Mouse (Mus musculus): Measurements from ENCODE around the gene Lca5l.
"Not testable (repeated sequence)": the region's sequence is repeated elsewhere in the genome, so short reads cannot be mapped to it uniquely, and the experiment has no call there.

Lca5l gene

GRCm38 (mm10) chr16:96168837-96169236 is 23.2 kb downstream of the Lca5l start:
- no peak for DNase-seq (ENCODE audit: low read depth in 2 of 2, low spot score in 2 of 2)

DNA sequence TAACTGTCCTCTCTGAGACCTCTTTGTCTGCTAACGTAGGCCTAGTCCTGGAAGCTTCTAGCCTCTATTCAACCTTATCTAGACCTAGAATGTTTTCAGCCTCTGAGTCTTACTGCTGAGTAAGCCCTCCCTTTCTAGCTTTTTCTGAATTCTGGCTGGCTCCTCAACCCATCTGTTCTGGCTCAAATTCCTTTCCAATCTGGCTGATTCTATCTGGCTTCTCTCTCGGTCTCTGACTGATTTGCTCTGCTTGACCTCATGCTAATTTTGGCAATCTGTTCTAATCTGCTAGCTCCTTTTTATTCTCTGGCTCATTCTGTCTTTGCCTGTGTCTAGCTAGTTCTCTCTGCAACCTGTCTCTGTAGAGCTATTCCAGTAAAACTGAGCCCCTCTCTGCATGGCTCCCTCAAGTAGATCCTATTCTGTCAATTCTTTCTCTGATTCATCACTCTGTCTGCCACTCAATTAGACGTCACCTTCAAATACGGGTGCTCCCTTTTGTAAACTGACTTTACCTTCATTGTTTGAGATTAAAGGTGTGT is 26.3 kb downstream of the Lca5l start:
- DNase-seq (ENCODE audit: low read depth in 2 of 2, low spot score in 2 of 2), result no peak

GRCm38 (mm10) chr16:96161336-96161735 is 30.7 kb downstream of the Lca5l start:
- DNase-seq (ENCODE audit: low read depth in 2 of 2, low spot score in 2 of 2), result no peak

DNA sequence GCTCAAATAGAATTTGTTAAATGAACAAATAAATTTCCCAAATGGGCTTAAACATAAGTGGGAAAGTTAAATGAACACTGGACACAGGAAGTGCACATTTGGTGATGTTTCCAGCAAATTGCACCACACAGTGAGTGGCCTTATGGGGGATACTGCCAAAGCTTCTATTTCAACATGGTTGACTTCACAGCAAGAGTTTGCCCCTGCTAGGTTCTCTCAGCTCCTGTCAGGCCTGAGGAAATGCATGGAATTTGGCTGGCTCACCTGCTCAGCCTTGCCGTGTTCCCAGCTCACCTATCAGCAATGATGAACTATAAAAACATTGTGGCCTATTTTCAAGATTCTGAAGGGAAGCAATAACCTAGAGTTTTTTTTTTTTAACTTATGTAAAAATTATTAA is 31.1 kb downstream of the Lca5l start:
- DNase-seq (ENCODE audit: low read depth in 2 of 2, low spot score in 2 of 2), result no peak

DNA sequence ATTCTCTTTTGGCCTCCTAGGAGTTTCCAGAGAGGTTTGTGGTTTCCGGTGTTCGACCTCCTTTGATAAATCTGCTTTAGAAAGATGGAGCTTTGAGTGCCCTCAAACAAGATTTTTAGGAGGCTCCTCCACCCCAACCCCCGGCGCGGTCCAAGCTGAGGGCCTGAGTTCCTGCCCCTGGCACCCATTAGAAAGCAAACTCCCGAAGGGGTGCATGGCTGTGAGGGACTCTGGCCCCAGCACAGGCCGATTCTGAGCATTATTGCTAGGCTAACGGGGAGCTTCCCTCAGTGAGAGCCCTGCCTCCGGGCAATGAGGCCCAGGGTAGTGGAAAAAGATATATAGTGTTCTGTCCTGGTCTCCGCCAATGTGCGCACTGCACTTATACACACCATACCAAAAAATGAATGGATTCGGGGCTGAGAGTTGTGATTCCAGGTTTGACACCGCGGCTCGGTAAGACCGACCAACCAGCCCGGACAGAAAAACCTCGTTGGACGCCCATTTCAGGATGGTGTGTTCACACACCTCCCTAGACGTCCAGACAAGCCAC is 32.2 kb downstream of the Lca5l start:
- DNase-seq (ENCODE audit: low read depth in 2 of 2, low spot score in 2 of 2), result no peak

GRCm38 (mm10) chr16:96159091-96159731 is 32.9 kb downstream of the Lca5l start:
- DNase-seq (ENCODE audit: low read depth in 2 of 2, low spot score in 2 of 2), result peak in 1 of 2 experiments; percentile 25

DNA sequence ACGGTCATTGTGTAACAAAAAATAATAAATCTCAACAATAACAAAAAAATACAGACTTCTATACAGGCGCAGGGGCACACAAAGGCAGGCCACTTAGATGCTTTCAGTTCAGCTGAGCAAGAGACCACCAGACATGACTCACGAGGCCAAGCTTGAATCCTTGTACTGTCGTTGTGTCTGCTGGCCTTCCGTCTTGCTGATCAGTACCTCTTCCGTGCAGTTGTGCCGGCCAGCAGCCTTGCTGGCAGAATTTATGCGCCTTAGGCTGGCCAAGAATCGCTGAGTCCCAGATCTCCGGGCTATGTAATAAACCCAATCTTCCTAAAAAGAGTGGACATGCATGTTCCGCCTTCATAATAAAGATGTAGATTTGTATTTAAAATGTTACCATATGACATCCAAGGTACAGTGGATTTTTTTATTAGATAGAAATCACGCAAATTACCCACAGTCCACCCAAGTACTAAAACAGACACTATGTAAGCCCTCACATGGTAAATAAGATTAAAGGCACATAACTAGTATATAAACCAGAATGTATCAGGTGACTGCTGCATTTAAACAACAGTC is 33.5 kb downstream of the Lca5l start:
- no peak for DNase-seq (ENCODE audit: low read depth in 2 of 2, low spot score in 2 of 2)

DNA sequence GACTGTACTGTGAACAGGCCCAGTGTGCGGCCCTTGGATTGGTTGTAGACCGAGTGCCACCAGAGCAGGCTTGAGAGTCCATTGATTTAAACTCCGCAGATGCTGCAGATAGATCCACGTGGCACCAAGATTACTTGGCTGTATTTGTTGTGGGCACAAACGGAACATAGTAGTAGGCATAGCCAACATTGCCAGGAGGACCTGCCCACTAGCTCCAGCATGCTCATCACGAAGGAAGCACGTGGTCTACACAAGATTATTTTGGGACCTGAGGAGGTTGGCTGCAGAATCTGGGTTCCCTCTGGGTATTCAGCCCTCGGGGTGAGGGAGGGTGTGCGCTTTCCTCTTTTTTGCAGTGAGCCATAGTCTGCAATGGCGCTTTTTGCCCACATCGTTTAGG is 34.9 kb downstream of the Lca5l start:
- no peak for DNase-seq (ENCODE audit: low read depth in 2 of 2, low spot score in 2 of 2)

DNA sequence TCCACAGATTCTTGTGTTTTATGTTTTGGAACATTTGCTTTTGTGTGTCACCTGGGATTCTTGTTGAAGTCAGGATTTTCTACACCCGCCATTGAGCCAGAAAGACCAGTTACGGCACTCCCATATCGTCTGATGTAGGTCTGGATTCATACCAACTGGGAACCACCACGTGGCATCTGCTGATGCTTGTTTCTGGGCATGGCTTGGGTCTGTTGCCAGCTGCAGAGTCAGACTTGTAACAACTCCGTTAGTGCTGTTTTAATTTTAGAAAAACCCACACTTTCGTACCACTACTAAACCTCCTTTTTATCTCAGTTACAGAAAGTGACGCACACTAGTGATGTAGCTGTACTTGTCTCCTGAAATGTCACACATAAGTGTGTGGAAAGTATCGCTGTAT is 36.1 kb downstream of the Lca5l start:
- DNase-seq (ENCODE audit: low read depth in 2 of 2, low spot score in 2 of 2), result no peak

DNA sequence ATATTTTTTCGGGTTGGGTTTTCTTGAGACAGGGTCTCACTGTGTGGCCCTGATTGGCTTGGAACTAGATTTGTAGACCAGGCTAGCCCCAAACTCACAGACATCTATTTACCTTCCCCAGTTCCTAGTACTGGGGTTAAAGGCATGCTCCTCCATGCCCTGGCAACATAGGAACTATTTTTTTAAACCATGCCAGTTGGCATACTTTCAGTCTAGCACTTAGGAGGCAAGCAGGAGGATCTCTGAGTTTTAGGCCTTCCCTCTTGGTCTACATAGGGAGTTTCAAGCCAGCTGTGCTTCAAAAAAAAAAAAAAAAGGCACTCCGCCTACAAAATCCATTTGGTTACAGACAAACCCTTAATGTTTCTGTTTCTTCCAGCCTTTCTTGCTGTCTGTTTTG is 37.6 kb downstream of the Lca5l start:
- DNase-seq (ENCODE audit: low read depth in 2 of 2, low spot score in 2 of 2), result no peak

DNA sequence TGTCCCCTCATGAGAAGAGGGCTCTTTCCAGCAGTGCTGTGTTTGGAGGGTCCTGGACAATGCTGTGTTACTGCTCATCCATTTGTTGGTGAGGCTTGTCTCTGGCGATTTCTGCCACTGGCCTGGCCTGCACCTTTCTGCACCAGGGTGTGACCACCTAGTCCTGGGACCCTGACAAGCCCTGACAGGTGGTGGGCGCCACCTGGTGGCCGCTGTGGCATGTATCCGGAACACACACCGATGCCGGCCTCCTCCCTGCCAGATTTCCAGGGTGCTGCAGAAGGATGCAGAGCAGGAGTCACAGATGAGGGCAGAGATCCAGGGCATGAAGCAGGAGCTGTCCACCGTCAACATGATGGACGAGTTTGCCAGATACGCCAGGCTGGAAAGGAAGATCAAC is 40.5 kb downstream of the Lca5l start:
- peak; percentile 63 to 67 for DNase-seq (ENCODE audit: low read depth in 2 of 2, low spot score in 2 of 2)

GRCm38 (mm10) chr16:96150995-96151394 is 41.1 kb downstream of the Lca5l start:
- DNase-seq (ENCODE audit: low read depth in 2 of 2, low spot score in 2 of 2), result no peak

DNA sequence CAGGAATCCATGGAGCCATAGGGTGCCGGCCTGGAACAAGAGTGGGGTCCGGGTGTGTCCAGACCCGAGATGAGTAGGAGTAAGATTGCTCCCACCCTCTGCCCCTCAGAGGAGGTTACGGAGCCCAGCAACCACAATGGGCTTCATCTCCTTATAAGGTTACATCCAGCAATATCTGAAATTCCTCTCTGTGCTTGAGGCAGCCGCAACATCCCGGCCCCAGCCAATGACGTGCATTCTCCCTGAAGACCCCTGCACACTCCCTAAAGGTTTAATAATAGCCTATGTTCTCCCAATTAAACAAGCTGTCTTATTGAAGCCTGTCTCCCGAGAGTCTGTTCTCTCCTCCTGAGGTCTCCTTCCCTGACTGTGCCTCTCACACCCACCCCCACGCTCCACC is 42.8 kb downstream of the Lca5l start:
- DNase-seq (ENCODE audit: low read depth in 2 of 2, low spot score in 2 of 2), result no peak

DNA sequence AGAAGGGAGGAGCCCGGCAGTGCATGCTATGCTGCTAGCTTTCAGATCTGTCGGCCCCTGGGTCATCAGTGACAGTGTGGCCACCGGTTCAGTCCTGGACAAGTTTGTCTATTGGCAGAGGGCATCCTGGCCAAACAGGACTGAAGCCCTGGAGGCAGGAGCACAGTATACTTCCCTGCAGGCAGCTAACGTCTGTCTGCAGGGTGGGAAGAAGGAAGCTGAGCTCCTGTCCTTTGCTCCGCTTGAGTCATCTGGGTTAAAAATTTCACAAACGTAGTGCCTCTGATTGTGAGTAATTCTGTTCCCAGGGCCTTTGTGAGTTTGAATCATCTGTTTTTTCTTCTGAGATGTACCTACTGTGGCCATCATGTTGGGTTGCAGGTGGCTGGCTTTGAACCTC is 43.2 kb downstream of the Lca5l start:
- no peak for DNase-seq (ENCODE audit: low read depth in 2 of 2, low spot score in 2 of 2)

GRCm38 (mm10) chr16:96145814-96146213 is 46.3 kb downstream of the Lca5l start:
- DNase-seq (ENCODE audit: low read depth in 2 of 2, low spot score in 2 of 2), result no peak

DNA sequence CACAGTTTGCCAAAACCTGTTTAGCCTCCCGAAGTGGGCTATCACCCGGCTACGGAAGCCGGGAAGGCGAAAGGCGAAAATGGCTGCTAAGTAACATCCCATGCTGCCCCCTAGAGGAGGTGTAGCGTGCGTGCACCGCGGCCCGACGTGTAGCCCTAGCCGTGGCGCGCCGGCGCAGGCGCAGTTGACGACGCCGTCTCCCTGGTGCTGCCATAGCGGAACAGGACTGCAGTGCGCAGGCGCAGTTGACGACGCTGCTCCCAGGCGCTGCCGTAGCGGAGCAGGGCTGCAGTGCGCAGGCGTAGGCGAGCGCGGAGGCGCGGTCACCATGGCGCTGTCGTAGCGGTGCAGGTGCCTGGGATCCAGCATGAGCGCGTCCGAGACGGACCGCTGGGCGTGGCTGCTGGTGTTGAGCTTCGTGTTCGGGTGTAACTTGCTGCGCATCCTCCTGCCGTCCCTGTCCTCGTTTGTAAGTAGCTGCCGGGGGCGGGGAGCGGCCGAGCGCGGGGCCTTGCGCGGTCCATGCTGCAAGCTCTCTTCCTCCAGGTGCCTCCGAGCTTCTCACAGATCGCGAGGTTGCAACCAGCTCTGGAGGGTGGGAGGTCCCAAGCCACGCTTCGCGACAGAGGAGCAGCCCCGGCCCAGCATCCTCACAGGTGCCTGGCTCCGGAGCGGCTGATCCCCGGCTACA is 46.8 kb downstream of the Lca5l start, which contains the start of gene Wrb:
Wrb (plus strand) TSS at position 298 of the 691 bp plus-strand sequence.
- peak; percentile 99 to 100 for DNase-seq (ENCODE audit: low read depth in 2 of 2, low spot score in 2 of 2)

DNA sequence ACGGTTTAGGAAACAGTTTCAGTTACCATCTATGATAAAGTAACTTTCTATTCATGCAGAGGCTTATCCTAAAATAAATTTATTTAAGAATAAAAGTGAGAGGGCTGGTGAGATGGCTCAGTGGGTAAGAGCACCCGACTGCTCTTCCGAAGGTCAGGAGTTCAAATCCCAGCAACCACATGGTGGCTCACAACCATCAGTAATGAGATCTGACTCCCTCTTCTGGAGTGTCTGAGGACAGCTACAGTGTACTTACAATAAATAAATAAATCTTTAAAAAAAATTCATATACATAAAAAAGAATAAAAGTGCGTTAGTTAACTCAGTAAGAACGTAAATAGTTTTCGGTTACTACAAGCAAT is 47.3 kb downstream of the Lca5l start:
- not testable (repeated sequence) for DNase-seq (ENCODE audit: low read depth in 2 of 2, low spot score in 2 of 2)

GRCm38 (mm10) chr16:96128466-96128865 is 63.6 kb downstream of the Lca5l start:
- no peak for DNase-seq (ENCODE audit: low read depth in 2 of 2, low spot score in 2 of 2)

DNA sequence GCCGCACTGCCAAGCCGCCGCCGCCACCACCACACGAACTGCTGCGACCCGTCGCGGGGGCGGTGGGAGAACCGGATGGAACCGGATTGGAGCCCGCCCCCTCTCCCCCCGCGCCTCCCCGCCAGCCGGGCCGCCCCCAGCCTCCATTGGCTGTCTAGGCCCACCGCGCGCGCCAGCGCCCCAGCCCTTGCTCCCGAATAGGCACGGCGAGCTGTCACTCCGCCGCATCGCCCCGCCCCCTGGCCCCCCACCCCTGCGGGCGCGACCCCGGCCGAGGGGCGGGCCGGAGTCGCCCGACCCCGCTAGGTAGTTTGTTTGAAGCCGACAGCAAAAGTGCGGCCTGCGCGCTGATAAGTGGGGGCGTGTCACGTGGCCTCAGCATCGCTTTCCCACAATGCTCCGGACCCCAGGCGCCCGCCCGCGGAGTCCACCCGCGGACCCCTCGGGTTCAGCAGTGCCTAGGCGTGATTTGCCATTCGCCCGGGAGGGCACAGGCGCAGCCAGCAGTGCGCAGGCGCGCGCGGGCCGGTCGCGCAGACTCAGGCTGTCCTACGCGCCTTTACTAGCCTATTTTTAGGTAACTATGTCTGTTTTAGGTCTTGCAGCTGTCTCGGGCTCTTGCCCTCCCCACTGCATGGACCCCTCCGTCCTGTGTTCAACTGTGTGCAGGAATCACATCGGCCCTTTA is 64.3 kb downstream of the Lca5l start, which contains the start of gene Hmgn1:
Hmgn1 (minus strand) TSS at position 73 of the 688 bp plus-strand sequence.
- DNase-seq (ENCODE audit: low read depth in 2 of 2, low spot score in 2 of 2), result peak; percentile 91 to 92

- DNase-seq (ENCODE audit: low read depth in 2 of 2, low spot score in 2 of 2), result no peak
These were observed 64.8 kb downstream of the Lca5l start for GRCm38 (mm10) chr16:96127288-96127656.

DNA sequence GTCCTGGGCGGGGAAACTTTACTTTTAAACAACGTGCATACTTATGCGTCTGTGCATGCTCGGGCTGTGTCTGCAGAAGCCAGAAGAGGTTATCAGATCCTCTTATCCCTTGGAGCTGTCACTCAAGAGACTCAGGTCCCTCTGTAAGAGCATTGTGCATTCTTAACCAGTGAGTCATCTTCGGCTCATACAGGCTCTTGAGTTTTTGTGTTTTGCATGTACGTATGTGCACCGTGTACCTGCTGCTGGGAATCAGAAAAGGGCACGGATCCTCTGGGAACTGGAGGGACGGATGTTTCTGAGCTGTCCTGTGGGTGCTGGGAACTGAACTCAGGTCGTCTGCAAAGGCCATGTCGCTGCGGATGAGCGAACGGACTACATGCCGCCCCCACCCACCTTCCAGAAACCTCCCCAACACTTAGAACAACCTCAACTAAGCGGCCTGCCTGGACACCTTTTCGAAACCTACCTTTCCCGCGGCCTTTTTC is 65.3 kb downstream of the Lca5l start:
- no peak for DNase-seq (ENCODE audit: low read depth in 2 of 2, low spot score in 2 of 2)

All from CD8-positive naive resting alpha-beta T cell, adult 2 months (primary cell).